Mouse (Mus musculus): ENCODE results near the gene Prok2.

The Prok2 gene

GRCm38 (mm10) chr6:99725971-99726561, at the start of gene Prok2:
Gene Prok2 (minus strand): TSS chr6:99726392.
- DNase-seq (ENCODE audit: low spot score in 2 of 2), result no peak

DNA sequence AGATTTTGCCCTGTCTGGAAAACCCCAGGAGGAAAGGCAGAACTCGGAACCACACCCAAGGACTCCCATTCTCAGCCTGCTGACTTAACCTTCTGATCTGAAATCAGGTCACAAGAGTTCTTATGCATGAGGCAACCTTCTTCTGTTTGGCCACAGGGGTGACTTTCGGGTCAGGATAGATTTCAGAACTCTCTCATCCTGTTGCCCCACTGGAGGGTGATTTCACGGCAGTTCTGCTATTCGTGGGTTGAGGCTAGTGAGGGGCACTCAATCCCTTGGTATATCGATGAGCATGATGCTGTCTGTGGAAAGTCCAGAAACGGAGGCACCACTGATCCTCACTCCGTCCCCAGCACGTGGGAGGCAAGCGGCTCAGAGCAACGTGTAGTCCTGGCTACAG, 48.5 kb upstream of the Prok2 start:
- DNase-seq (ENCODE audit: low spot score in 2 of 2), result no peak

DNA sequence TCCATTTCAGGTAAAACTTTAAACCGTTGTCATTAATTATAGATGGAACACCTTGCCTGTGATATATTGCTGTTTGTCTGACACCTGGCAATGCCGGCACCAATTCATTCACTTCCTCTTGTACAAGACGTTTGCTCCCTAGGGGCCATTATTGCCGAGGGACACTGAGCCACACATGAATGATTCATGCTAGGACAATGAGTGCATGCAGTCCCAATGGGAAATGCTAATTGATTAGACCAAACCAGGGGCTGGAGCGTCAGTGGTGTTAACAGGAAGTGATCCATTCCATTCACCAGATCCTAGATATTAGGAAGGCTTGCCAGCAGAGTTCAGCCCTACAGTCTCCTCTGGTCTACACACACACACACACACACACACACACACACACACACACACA, 42.3 kb upstream of the Prok2 start:
- no peak for DNase-seq (ENCODE audit: low spot score in 2 of 2)

DNA sequence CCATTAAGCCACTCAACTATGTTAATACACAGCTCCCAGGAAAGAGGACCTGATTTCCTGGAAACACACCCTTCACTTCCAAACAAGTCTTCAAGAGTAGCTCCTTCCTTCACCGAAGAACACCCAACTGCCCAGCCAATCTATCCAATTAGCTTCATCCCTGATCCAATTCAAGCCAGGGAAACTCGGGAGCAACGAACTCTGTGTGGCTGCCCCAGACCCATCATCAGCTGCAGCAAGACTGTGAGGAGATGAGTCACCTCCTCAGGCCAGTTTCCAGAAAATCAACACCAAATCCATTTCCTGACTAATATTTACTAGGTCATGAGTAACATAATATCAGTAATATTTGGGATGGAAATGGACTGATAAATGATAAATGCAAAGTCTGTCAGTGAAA, 38.7 kb upstream of the Prok2 start:
- DNase-seq (ENCODE audit: low spot score in 2 of 2), result no peak

DNA sequence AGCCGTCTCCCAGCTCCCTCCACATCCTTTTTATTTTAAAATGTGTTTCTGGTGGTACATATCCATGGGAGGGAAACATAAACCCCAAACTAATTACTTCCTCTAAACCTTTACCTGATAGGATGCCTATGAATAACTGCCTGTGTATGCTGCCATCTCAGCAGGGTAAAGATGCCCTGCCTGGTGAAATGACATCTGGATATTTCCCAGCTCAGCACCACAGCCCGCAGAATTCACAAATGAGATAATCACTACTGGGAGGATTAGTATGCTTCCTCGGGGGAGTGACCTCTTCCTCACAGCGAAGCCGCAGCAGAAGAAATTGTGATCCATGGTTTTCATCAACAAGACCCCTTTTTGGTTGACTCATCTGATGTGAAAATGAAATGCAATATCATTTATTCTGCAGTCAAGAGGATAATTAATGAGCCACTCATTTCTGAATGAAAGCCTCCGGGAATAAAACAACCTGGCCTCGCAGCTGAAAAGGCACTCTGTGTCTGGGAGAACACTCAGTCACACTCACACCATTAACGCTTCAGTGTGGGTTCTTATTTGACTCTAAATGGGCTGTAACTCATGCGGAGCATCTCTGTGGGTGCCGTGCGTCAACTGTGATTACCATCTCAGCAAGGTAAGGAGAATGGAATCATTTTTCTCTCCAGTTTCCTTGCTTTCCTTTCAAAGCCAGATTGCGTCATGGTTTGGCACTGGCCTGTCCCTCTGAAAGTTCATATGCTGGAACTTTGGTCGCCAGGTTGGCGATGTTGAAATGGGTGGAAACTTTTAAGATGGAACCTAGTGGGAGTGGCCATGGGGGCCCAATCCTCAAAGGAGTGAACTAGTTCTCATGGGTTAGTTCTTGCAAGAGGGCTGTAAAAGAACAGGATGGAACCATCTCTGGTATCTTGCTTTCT, 36.1 kb upstream of the Prok2 start:
- no peak for DNase-seq (ENCODE audit: low spot score in 2 of 2)

DNA sequence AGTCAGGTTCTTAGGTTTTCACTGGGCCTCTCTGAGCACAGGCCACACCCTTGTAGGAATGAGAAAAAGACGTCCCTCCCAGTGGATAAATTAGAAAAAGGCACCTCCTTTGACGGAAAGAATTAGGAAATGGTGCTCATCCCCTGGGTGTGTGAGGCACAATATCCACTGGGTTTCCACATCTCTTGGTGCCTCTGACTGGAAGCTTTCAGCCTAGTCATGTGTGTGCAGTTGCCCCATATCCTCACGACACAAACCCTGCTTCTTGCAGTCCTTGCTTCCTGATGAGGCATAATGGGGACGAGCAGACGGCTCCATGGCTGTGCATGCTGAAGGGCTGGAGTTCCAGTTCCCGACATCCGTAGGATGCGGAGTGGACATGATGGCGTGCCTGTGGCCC, 29.9 kb upstream of the Prok2 start:
- DNase-seq (ENCODE audit: low spot score in 2 of 2), result no peak

DNA sequence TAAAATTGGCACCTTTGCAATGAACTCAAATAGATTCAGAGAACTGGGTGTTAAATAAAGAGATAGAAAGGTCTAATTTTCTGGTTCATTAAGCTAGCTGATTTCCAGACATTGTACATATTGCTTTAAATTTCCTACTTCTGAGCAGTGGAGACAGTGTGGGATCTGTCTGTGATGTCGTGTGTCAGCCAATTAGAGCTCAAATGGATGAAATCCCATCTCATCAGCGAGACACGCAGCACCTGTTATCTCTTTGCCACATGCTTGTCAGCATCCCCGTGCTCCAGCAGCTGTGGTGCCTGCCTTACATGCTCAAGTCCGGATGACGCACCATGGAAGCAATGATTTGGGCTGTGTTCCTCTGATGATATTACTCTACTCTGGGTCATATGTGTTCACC, 25.1 kb upstream of the Prok2 start:
- DNase-seq (ENCODE audit: low spot score in 2 of 2), result no peak

DNA sequence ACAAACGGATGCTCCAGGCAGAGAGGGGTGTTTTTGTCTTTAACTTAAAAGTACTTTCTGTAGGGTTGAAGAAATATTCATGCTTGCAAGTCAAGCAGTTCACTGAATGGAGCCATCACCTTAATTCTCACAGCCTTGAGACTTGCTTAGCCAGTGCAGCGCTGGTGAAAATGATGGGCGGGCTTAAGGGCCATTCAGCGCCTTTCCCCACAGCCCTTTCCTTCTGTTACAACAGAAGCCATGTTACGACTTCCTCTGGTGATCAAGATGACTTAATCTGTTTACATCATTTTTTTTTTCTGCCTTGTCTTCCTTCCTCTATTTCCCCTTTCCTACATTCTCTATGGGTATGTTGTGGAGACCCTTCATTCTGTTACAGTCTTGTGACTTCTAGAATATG, 20.1 kb upstream of the Prok2 start:
- DNase-seq (ENCODE audit: low spot score in 2 of 2), result no peak

- DNase-seq (ENCODE audit: low spot score in 2 of 2), result no peak
Measured at GRCm38 (mm10) chr6:99742866-99743265, 16.7 kb upstream of the Prok2 start.

- no peak for DNase-seq (ENCODE audit: low spot score in 2 of 2)
Measured at GRCm38 (mm10) chr6:99734666-99735065, 8.5 kb upstream of the Prok2 start.

DNA sequence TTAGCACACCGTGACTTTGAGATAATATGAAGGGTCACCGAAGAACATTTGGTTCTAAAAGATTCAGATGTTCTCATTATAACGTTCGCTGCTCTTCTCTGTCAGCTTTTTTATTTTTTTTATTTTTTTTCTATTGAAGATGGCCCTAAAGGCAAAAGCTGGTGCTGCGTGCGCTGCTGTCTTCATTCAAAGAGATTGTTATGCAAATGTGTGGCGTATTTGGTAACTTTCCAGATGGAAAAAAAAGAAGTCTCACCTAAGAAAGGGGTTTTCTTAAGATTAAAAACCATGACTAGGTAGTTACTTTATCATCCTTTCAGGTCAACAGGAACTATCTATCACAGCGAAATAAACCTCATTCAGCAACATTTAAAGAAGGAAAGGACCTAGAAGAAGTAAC, 6.5 kb upstream of the Prok2 start:
- no peak for DNase-seq (ENCODE audit: low spot score in 2 of 2)

DNA sequence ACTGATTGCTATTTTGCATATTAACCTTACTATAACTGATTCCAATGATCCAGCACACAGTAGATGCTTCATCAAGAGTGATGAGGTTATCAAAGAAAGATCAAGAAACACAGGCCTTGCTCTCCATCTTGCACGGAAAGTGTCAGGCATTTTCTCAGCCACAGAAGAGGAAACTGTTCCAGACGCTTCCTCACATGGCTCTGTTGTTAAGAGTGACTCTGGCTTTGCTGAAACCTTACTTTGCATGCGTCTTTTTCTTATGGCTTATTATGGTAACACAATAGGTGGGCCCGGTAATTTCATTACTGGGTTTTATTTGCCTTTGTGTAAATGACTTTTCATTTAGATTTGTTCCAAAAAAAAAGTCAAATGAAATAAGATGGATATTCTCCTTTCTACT, 5.7 kb upstream of the Prok2 start:
- DNase-seq (ENCODE audit: low spot score in 2 of 2), result no peak

DNA sequence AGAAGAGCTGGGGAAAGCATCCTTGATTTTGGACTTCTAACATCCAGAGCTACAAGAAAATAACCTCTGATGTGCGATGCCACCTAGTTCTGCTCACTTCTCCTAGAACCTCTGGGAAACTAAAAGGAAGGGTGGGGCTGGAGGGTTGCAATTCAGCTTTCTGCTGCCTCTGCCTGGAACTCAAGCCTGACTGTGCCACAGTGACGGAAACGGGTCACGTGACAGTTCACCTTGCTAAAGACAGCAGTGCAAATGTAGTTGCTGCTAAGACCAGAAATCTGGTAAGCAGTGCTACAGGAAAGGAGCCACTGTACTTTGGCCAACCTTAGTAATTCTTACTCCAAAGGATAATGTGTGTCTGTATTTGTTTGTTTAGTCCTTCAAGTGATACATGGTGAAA, 3.7 kb upstream of the Prok2 start:
- DNase-seq (ENCODE audit: low spot score in 2 of 2), result no peak

GRCm38 (mm10) chr6:99726576-99727303, 548 bp upstream of the Prok2 start:
- no peak for DNase-seq (ENCODE audit: low spot score in 2 of 2)

DNA sequence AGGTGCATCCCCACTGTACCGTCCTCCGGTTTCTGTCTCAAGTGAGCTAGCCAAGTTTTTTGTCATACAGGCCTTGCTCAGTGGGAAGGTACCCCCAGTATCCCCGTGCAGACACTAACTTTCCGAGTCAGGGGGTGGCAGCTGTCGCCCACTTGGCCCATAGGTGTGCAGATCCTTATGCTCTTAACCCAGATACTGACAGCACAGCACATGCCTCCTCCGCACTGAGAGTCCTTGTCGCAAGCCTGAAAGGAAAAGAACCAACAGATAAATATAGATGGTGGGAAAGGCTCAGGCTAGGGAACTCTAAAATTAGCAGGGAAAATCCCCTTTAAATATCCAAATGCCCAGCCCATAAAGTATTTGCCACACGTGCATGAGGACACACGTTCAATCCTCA, 3.8 kb downstream of the Prok2 start:
- DNase-seq (ENCODE audit: low spot score in 2 of 2), result no peak

DNA sequence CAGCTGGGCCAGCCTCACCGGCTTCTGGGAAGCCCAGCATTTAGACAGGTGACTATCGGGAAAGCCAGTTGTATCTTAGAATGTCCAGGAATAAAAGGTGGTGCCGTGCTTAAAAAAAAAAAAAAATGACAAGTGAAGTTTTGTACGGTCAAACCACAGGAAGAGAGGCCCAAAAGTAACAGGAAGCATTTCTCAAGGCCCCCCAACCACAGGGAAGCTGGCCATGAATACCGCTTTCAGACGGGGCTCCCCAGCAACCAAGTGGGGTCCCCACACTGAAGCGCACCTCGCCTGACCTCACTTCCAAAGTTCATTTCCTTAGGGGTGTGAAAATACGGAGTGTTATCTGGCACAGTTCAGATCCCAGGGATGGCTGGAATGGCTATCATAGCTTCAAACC, 5.2 kb downstream of the Prok2 start:
- DNase-seq (ENCODE audit: low spot score in 2 of 2), result no peak

GRCm38 (mm10) chr6:99715913-99716312, 10.3 kb downstream of the Prok2 start:
- DNase-seq (ENCODE audit: low spot score in 2 of 2), result no peak

GRCm38 (mm10) chr6:99715191-99715590, 11.0 kb downstream of the Prok2 start:
- no peak for DNase-seq (ENCODE audit: low spot score in 2 of 2)

DNA sequence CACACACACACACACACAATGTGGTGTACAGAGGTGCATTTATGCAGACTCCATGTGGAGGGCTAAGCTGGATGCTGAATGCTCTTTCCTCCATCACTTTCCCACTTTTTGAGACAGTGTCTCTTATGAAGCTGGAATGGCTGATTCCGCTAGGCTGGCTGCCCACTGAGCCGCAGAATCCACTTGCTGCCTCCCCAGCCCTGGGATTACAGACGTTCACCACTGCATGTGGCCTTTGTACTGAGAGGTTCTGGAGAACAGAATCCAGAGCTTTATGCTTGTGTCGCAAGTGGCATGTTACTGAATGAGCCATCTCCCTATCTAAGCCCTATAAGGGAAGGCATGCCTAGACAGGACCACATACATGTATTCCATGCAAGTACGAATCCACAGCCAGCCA, 12.9 kb downstream of the Prok2 start:
- no peak for DNase-seq (ENCODE audit: low spot score in 2 of 2)

DNA sequence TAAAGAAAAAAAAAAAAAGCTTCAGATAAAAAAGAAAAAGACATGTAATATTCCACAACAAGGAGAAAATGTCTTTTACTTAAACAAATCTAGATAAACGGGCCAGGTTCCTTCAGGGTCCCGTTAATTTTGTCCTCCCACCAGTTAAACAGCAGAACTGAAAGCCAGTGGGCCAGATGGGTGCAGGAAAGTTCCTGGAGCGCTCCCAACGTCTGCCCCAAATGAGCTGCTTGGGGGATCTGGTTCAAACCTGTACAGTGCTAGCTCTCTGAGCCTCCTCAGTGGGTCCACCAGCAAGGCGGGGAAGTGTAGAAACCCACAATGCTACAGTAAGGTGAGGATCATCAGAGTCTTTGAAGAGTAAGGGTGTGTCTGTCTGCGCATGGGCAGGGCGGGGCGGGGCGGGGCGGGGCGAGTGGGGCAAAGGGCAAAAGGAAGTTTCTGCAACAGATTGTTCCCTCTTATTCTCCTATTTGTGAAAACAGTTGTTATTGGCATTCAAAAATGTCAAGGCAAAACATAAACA, 14.6 kb downstream of the Prok2 start:
- DNase-seq (ENCODE audit: low spot score in 2 of 2), result no peak

DNA sequence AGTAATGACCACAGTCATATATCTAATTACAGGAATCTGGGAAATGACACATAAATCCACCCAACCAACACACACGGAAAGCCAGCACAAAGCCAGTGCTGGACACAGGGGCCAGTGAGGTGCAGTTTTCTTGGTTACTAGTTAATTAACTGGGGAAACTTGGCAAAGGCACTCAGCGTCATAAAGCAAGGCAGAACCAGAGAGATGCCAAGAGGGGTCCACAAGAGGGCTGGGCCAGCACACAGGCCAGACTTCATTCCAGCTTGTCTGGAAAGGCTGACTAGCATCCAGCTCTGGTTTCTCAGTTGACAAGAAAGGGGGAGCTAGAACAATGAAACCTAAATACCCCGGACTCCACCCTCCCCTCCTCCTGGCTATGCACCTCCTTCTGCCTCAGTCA, 25.7 kb downstream of the Prok2 start:
- DNase-seq (ENCODE audit: low spot score in 2 of 2), result no peak

Measured in natural killer cell, adult 2 months (primary cell).